Mouse (Mus musculus) limb, embryonic 10.5 days (tissue): ENCODE results near the gene Mmp25. TPM values are rescaled to one million over a fixed set of nuclear protein-coding genes. Genes with fewer than 3 reads are reported as not detected.
"Not testable (repeated sequence)": the region's sequence is repeated elsewhere in the genome, so short reads cannot be mapped to it uniquely, and the experiment has no call there.

ENCODE experiments used
- DNase-seq: peaks from one replicate; pipeline ENCODE4 v3.0.0-alpha.2; 2017; ENCODE audit warnings: low spot score
- H3K27ac ChIP-seq: fragments of 300-500 bp; sonication (generic); 2 replicates; pipeline ENCODE4 v1.5.1; 2016; ENCODE audit warnings: mild to moderate bottlenecking
- H3K27me3 ChIP-seq: fragments of 300-500 bp; sonication (generic); 2 replicates; pipeline ENCODE4 v1.6.1; 2016; ENCODE audit warnings: low read depth, mild to moderate bottlenecking; ENCODE audit not compliant: poor library complexity, severe bottlenecking
- H3K36me3 ChIP-seq: fragments of 300-500 bp; sonication (generic); 2 replicates; pipeline ENCODE4 v1.6.1; 2016; ENCODE audit warnings: mild to moderate bottlenecking, moderate library complexity
- H3K4me1 ChIP-seq: fragments of 300-500 bp; sonication (generic); 2 replicates; pipeline ENCODE4 v1.6.1; 2016
- H3K4me3 ChIP-seq: fragments of 300-500 bp; sonication (generic); 2 replicates; pipeline ENCODE4 v1.5.1; 2016; ENCODE audit warnings: mild to moderate bottlenecking, moderate library complexity
- H3K9me3 ChIP-seq: fragments of 300-500 bp; sonication (generic); replicated peaks from 2 replicates; pipeline ENCODE4 v1.6.1; 2016; ENCODE audit warnings: mild to moderate bottlenecking
- WGBS: fragments of 180-500 bp; shearing (Covaris S2); methylation state at CpG from one replicate; pipeline ENCODE4 v1.1.7; 2016; 5-methylcytosine and 5-hydroxymethylcytosine counted together
- polyA plus RNA-seq: library from polyadenylated mRNA; unstranded; fragments of >200 nt; fragmentation: Nextera tagmentation; extraction: Ambion mirVana; gene quantifications from 2 replicates; pipeline ENCODE4 v1.2.1, GENCODE M21; 2016

The Mmp25 gene
- polyA plus RNA-seq, 1 experiment from 2014 or later = 1.1 TPM

GRCm38 (mm10) chr17:23605220-23605619, 39.9 kb downstream of the Mmp25 start:
- Histone ChIP-seq H3K36me3 (no peaks in the 10 kb centered on the region), H3K27me3 (no peaks in the 10 kb centered on the region), H3K9me3 (no peaks in the 10 kb centered on the region), H3K4me1 (peaks cover 22% of the 10 kb centered on the region), H3K4me3 (no peak overlapping the region), H3K27ac (no peak overlapping the region)
- no peak for DNase-seq
- 89% methylated on average over 8 of the region's 8 CpGs for WGBS

GRCm38 (mm10) chr17:23604394-23604793, 40.7 kb downstream of the Mmp25 start:
- WGBS = 79% methylated on average over 7 of the region's 7 CpGs
- no peaks in the 10 kb centered on the region for H3K27me3 ChIP-seq

GRCm38 (mm10) chr17:23603542-23603941, 41.5 kb downstream of the Mmp25 start:
- 69% methylated on average over 2 of the region's 2 CpGs for whole genome bisulfite sequencing
- Histone ChIP-seq H3K36me3 (no peaks in the 10 kb centered on the region), H3K4me1 (peaks cover 36% of the 10 kb centered on the region), H3K4me3 (no peak overlapping the region), H3K9me3 (no peaks in the 10 kb centered on the region), H3K27ac (no peak overlapping the region), H3K27me3 (no peaks in the 10 kb centered on the region)
- no peak for DNase-seq

More at GRCm38 (mm10) chr17:23604394-23604793, 40.7 kb downstream of the Mmp25 start:
- Histone ChIP-seq H3K36me3 (no peaks in the 10 kb centered on the region), H3K4me1 (peaks cover 28% of the 10 kb centered on the region), H3K27ac (no peak overlapping the region), H3K9me3 (no peaks in the 10 kb centered on the region), H3K4me3 (no peak overlapping the region)
- DNase-seq = no peak

GRCm38 (mm10) chr17:23603077-23603476, 42.0 kb downstream of the Mmp25 start:
- no peak overlapping the region for H3K4me3 ChIP-seq
- WGBS = 47% methylated on average over 8 of the region's 8 CpGs
- peaks cover 40% of the 10 kb centered on the region for H3K4me1 ChIP-seq
- no peaks in the 10 kb centered on the region for H3K27me3 ChIP-seq
- H3K9me3 ChIP-seq = no peaks in the 10 kb centered on the region
- H3K27ac ChIP-seq = no peak overlapping the region
- H3K36me3 ChIP-seq = no peaks in the 10 kb centered on the region
- DNase-seq = no peak

- Histone ChIP-seq H3K27ac (0 out of 2 replicates have a peak overlapping the region, but pooled peaks have one; percentile 19), H3K4me3 (no peak overlapping the region), H3K27me3 (no peaks in the 10 kb centered on the region), H3K36me3 (no peaks in the 10 kb centered on the region), H3K9me3 (no peaks in the 10 kb centered on the region), H3K4me1 (peaks cover 42% of the 10 kb centered on the region)
- 48% methylated on average over 10 of the region's 10 CpGs for WGBS
- DNase-seq = no peak
These were observed 43.1 kb downstream of the Mmp25 start for GRCm38 (mm10) chr17:23601836-23602585.

GRCm38 (mm10) chr17:23600641-23601622, 44.1 kb downstream of the Mmp25 start, which contains the start of gene Zscan10:
Gene Zscan10 (plus strand): TSS chr17:23600856.
- Histone ChIP-seq H3K27ac (peak within 1 kb of the TSS; percentile 91), H3K27me3 (no peaks in the 10 kb centered on the region), H3K36me3 (no peaks in the 10 kb centered on the region), H3K4me1 (peaks cover 42% of the 10 kb centered on the region), H3K9me3 (no peaks in the 10 kb centered on the region), H3K4me3 (peak within 1 kb of the TSS; percentile 52)
- DNase-seq = no peak
- WGBS = 38% methylated on average over 15 of the region's 15 CpGs

GRCm38 (mm10) chr17:23599605-23600063, 45.4 kb downstream of the Mmp25 start:
- no peaks in the 10 kb centered on the region for H3K36me3 ChIP-seq
- peak overlapping the region; percentile 52 for H3K4me3 ChIP-seq
- no peaks in the 10 kb centered on the region for H3K27me3 ChIP-seq
- 43% methylated on average over 7 of the region's 7 CpGs for WGBS
- no peak for DNase-seq
- H3K27ac ChIP-seq = peak overlapping the region; percentile 91
- peaks cover 42% of the 10 kb centered on the region for H3K4me1 ChIP-seq
- H3K9me3 ChIP-seq = no peaks in the 10 kb centered on the region

GRCm38 (mm10) chr17:23598582-23599552, 46.2 kb downstream of the Mmp25 start, which contains the start of gene Zfp13:
Gene Zfp13 (minus strand): TSS chr17:23599487.
- Histone ChIP-seq H3K36me3 (no peaks in the 10 kb centered on the region), H3K4me1 (peaks cover 42% of the 10 kb centered on the region), H3K9me3 (no peaks in the 10 kb centered on the region), H3K27me3 (no peaks in the 10 kb centered on the region), H3K4me3 (peak within 1 kb of the TSS; percentile 52), H3K27ac (peak within 1 kb of the TSS; percentile 91)
- 9% methylated on average over 31 of the region's 31 CpGs for WGBS
- DNase-seq = peak; percentile 88

GRCm38 (mm10) chr17:23595139-23595538, 49.9 kb downstream of the Mmp25 start:
- H3K4me3 ChIP-seq, H3K36me3 ChIP-seq, DNase-seq, H3K27ac ChIP-seq, H3K27me3 ChIP-seq, H3K9me3 ChIP-seq: not testable (repeated sequence)
- H3K4me1 ChIP-seq = peaks cover 25% of the 10 kb centered on the region
- WGBS = 81% methylated on average over 4 of the region's 4 CpGs

GRCm38 (mm10) chr17:23592926-23593300, 52.2 kb downstream of the Mmp25 start:
- DNase-seq = no peak
- Histone ChIP-seq H3K36me3 (no peaks in the 10 kb centered on the region), H3K4me1 (peaks cover 4% of the 10 kb centered on the region), H3K27me3 (no peaks in the 10 kb centered on the region), H3K4me3 (peak overlapping the region; percentile 62), H3K27ac (peak overlapping the region; percentile 88), H3K9me3 (no peaks in the 10 kb centered on the region)
- 13% methylated on average over 13 of the region's 13 CpGs for WGBS

- Histone ChIP-seq H3K27ac (peak overlapping the region; percentile 88), H3K9me3 (no peaks in the 10 kb centered on the region), H3K36me3 (no peaks in the 10 kb centered on the region), H3K27me3 (no peaks in the 10 kb centered on the region), H3K4me3 (peak overlapping the region; percentile 62), H3K4me1 (peaks cover 4% of the 10 kb centered on the region)
- 8% methylated on average over 34 of the region's 34 CpGs for WGBS
- peak; percentile 100 for DNase-seq
These were observed 52.7 kb downstream of the Mmp25 start for GRCm38 (mm10) chr17:23592208-23592925.
